ENCODE assay signal across 2 mouse cellular contexts in the genomic region with DNA sequence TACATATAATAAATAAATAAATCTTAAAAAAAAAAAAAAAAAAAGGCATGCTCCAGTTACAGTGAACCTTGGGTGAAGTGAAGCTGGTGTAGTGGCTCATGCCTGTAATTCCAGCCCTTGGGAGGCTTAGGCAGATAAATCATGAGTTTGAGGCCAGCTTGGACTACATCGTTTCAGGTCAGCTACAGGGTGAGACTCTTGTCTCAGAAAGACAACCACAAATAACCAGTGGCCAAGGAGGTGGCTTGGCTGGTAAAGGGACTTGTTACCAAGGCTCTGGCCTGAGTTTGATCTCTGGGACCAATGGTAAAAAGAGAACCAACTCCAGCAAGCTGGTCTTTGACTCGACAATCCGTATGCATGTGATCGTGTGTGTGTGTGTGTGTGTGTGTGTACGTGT.
TF ChIP-seq lines count a peak whose summit lies in the region.

No protein-coding gene starts in this region.

TF ChIP-seq in CH12.LX, 34 proteins besides CTCF, POLR2A, EP300 and RAD21:
- no peak for TF ChIP-seq JUN (IDR thresholded peaks at IDR 0.05; ENCODE audit: insufficient read depth, low read depth, low read length)
- no peak for TF ChIP-seq BHLHE40 (IDR thresholded peaks at IDR 0.05; ENCODE audit: low read depth, low read length)
- TF ChIP-seq MYC (IDR thresholded peaks at IDR 0.05; ENCODE audit: low read depth, low read length), result no peak
- TF ChIP-seq JUND (conservative IDR thresholded peaks at IDR 0.05; ENCODE audit: low read depth, low read length), result no peak
- no peak for TF ChIP-seq KAT2A (IDR thresholded peaks at IDR 0.05; ENCODE audit: insufficient replicate concordance, low read length)
- no peak for TF ChIP-seq ELF1 (IDR thresholded peaks at IDR 0.05; ENCODE audit: low read depth, low read length)
- TF ChIP-seq MAZ (IDR thresholded peaks at IDR 0.05; ENCODE audit: low read depth, low read length), result no peak
- no peak for TF ChIP-seq USF1 (IDR thresholded peaks at IDR 0.05; ENCODE audit: low read depth, low read length)
- TF ChIP-seq ZMIZ1 (IDR thresholded peaks at IDR 0.05; ENCODE audit: low read depth, low read length), result no peak

TF ChIP-seq in ES-E14, 5 proteins besides CTCF, POLR2A, EP300 and RAD21:
- TF ChIP-seq CHD2 (IDR thresholded peaks at IDR 0.05; ENCODE audit: low read depth, low read length) (no peak), ZC3H11A (IDR thresholded peaks at IDR 0.05; ENCODE audit: borderline replicate concordance, low read depth, low read length) (no peak), HCFC1 (IDR thresholded peaks at IDR 0.05; ENCODE audit: borderline replicate concordance, insufficient read depth, low read length) (no peak), ZNF384 (IDR thresholded peaks at IDR 0.05; ENCODE audit: low read depth, low read length) (no peak), MAFK (IDR thresholded peaks at IDR 0.05; ENCODE audit: insufficient read depth, low read depth, low read length) (no peak)
TF ChIP-seq in ES-E14: peak in this region for 0.
